Mouse (Mus musculus) intestine, postnatal 0 days (tissue): Measurements from ENCODE around the gene Cd63. TPM values are rescaled to one million over a fixed set of nuclear protein-coding genes. Genes with fewer than 3 reads are reported as not detected.

ENCODE experiments used
- ATAC-seq: fragments of 200-750 bp; cut with Nextera tagmentation; 2 replicates; pipeline ENCODE4 v1.8.0; 2017; ENCODE audit warnings: mild to moderate bottlenecking, moderate TSS enrichment, moderate library complexity
- H3K27ac ChIP-seq: fragments of 300-500 bp; sonication (generic); 2 replicates; pipeline ENCODE4 v1.5.1; 2014; ENCODE audit warnings: mild to moderate bottlenecking, low read depth, low read length, moderate library complexity
- H3K27me3 ChIP-seq: fragments of 300-500 bp; sonication (generic); replicated peaks from 2 replicates; pipeline ENCODE4 v1.6.1; 2014; ENCODE audit warnings: low read length, mixed read lengths; ENCODE audit not compliant: control insufficient read depth, insufficient read depth
- H3K36me3 ChIP-seq: fragments of 300-500 bp; sonication (generic); 2 replicates; pipeline ENCODE4 v1.6.1; 2014; ENCODE audit warnings: mild to moderate bottlenecking, moderate library complexity; ENCODE audit not compliant: control insufficient read depth, insufficient read depth
- H3K4me1 ChIP-seq: fragments of 300-500 bp; sonication (generic); replicated peaks from 2 replicates; pipeline ENCODE4 v1.6.1; 2014; ENCODE audit warnings: antibody characterized with exemption, low read length, mixed read lengths; ENCODE audit not compliant: control insufficient read depth, insufficient read depth
- H3K4me2 ChIP-seq: fragments of 300-500 bp; sonication (generic); replicated peaks from 2 replicates; pipeline ENCODE4 v1.6.1; 2014; ENCODE audit warnings: low read depth, mild to moderate bottlenecking, moderate library complexity
- H3K4me3 ChIP-seq: fragments of 300-500 bp; sonication (generic); 2 replicates; pipeline ENCODE4 v1.5.1; 2014; ENCODE audit warnings: low read depth, low read length
- H3K9ac ChIP-seq: fragments of 300-500 bp; sonication (generic); 2 replicates; pipeline ENCODE4 v1.6.1; 2014; ENCODE audit warnings: mild to moderate bottlenecking, low read depth, low read length
- H3K9me3 ChIP-seq: fragments of 300-500 bp; sonication (generic); 2 replicates; pipeline ENCODE4 v1.6.1; 2016; ENCODE audit warnings: mixed run types; ENCODE audit not compliant: control insufficient read depth
- CTCF ChIP-seq: sonication (generic); IDR thresholded peaks from 2 replicates; pipeline ENCODE4 v1.5.1; 2016; ENCODE audit warnings: low read depth, mild to moderate bottlenecking, control low read depth, antibody characterized with exemption, moderate library complexity
- WGBS: fragments of 180-500 bp; shearing (Covaris S2); extraction: QIAGEN DNeasy Blood & Tissue Kit; methylation state at CpG from one replicate; pipeline ENCODE4 v1.1.7; 2014; 5-methylcytosine and 5-hydroxymethylcytosine counted together
- polyA plus RNA-seq: library from polyadenylated mRNA; unstranded; fragments of >200 nt; fragmentation: Nextera tagmentation; extraction: Ambion mirVana; gene quantifications from 2 replicates; pipeline ENCODE4 v1.2.1, GENCODE M21; 2015

The Cd63 gene
- polyA plus RNA-seq, 1 experiment from 2014 or later = 939 TPM

GRCm38 (mm10) chr10:128921883-128922821 lies 21.4 kb downstream of the Cd63 start:
- Histone ChIP-seq H3K27me3 (no peaks in the 10 kb centered on the region), H3K9me3 (no peaks in the 10 kb centered on the region), H3K4me1 (peaks cover 21% of the 10 kb centered on the region), H3K4me3 (peak overlapping the region; percentile 76), H3K27ac (no peak overlapping the region; the same call in 1 of the 2 replicates), H3K9ac (peak overlapping the region; percentile 86), H3K36me3 (peaks cover 20% of the 10 kb centered on the region; the same call in 1 of the 2 replicates), H3K4me2 (peak overlapping the region; percentile 94)
- no peak for ATAC-seq
- WGBS = 68% methylated on average over 16 of the region's 16 CpGs
- TF ChIP-seq CTCF = no peak

GRCm38 (mm10) chr10:128922822-128923012 lies 21.9 kb downstream of the Cd63 start, which contains the start of gene Rdh5:
TSS of gene Rdh5 (minus strand) at chr10:128922888.
- no peak for TF ChIP-seq CTCF
- WGBS = 16% methylated on average over 1 of the region's 1 CpGs
- H3K4me1 ChIP-seq = peaks cover 21% of the 10 kb centered on the region

GRCm38 (mm10) chr10:128923013-128923691 lies 22.4 kb downstream of the Cd63 start:
- Histone ChIP-seq H3K27me3 (no peaks in the 10 kb centered on the region), H3K36me3 (peaks cover 10% of the 10 kb centered on the region; the same call in 1 of the 2 replicates), H3K4me3 (peak overlapping the region; percentile 76), H3K9me3 (no peaks in the 10 kb centered on the region), H3K27ac (peak overlapping the region; percentile 98), H3K9ac (peak overlapping the region; percentile 86), H3K4me2 (peak overlapping the region; percentile 94), H3K4me1 (peaks cover 21% of the 10 kb centered on the region)
- peak; percentile 96 for ATAC-seq
- TF ChIP-seq CTCF = peak; percentile 67
- WGBS = under 1% methylated on average over 42 of the region's 42 CpGs

More at GRCm38 (mm10) chr10:128922822-128923012, 21.9 kb downstream of the Cd63 start, which contains the start of gene Rdh5:
- ATAC-seq = no peak
- H3K4me2 ChIP-seq = peak within 1 kb of the TSS; percentile 94
- peak within 1 kb of the TSS; percentile 98 for H3K27ac ChIP-seq
- H3K36me3 ChIP-seq = peaks cover 14% of the 10 kb centered on the region; the same call in 1 of the 2 replicates
- peak within 1 kb of the TSS; percentile 86 for H3K9ac ChIP-seq
- no peaks in the 10 kb centered on the region for H3K27me3 ChIP-seq
- peak within 1 kb of the TSS; percentile 76 for H3K4me3 ChIP-seq
- no peaks in the 10 kb centered on the region for H3K9me3 ChIP-seq

GRCm38 (mm10) chr10:128923935-128924334 lies 23.1 kb downstream of the Cd63 start, which contains the start of gene Bloc1s1:
TSS of gene Bloc1s1 (minus strand) at chr10:128924035.
- Histone ChIP-seq H3K4me3 (peak within 1 kb of the TSS; percentile 76), H3K4me1 (peaks cover 15% of the 10 kb centered on the region), H3K36me3 (0 out of 2 replicates have a peak, but pooled peaks cover 7% of the 10 kb centered on the region), H3K27me3 (no peaks in the 10 kb centered on the region), H3K9me3 (no peaks in the 10 kb centered on the region), H3K4me2 (peak within 1 kb of the TSS; percentile 94), H3K27ac (peak within 1 kb of the TSS; percentile 98), H3K9ac (peak within 1 kb of the TSS; percentile 86)
- 53% methylated on average over 9 of the region's 9 CpGs for WGBS
- no peak for TF ChIP-seq CTCF
- ATAC-seq = no peak

GRCm38 (mm10) chr10:128928356-128928755 lies 27.6 kb downstream of the Cd63 start:
- H3K9ac ChIP-seq = no peak overlapping the region
- no peak overlapping the region for H3K4me2 ChIP-seq
- no peak for ATAC-seq
- H3K9me3 ChIP-seq = no peaks in the 10 kb centered on the region
- H3K4me3 ChIP-seq = no peak overlapping the region
- H3K27me3 ChIP-seq = peaks cover 11% of the 10 kb centered on the region; the same call in 1 of the 2 replicates
- WGBS = 31% methylated on average over 4 of the region's 4 CpGs
- TF ChIP-seq CTCF = no peak
- H3K27ac ChIP-seq = no peak overlapping the region
- peaks cover 4% of the 10 kb centered on the region for H3K4me1 ChIP-seq
- no peaks in the 10 kb centered on the region for H3K36me3 ChIP-seq
